Mouse (Mus musculus) embryonic facial prominence, embryonic 14.5 days (tissue): ENCODE results near the gene Gm20924. TPM values are rescaled to one million over a fixed set of nuclear protein-coding genes. Genes with fewer than 3 reads are reported as not detected.
"Not testable (repeated sequence)": the region's sequence is repeated elsewhere in the genome, so short reads cannot be mapped to it uniquely, and the experiment has no call there.

ENCODE experiments used
- ATAC-seq: fragments of 200-750 bp; cut with Nextera tagmentation; 2 replicates; pipeline ENCODE4 v1.8.0; 2017; ENCODE audit warnings: low read depth, moderate number of reproducible peaks, moderate TSS enrichment
- DNase-seq: peaks from one replicate; pipeline ENCODE4 v3.0.0-alpha.2; 2015; ENCODE audit warnings: low spot score
- H3K27ac ChIP-seq: fragments of 300-500 bp; sonication (generic); replicated peaks from 2 replicates; pipeline ENCODE4 v1.5.1; 2014; ENCODE audit warnings: low read depth, mild to moderate bottlenecking, low read length, moderate library complexity
- H3K27me3 ChIP-seq: fragments of 300-500 bp; sonication (generic); replicated peaks from 2 replicates; pipeline ENCODE4 v1.6.1; 2014; ENCODE audit warnings: low read length; ENCODE audit not compliant: control insufficient read depth, insufficient read depth
- H3K36me3 ChIP-seq: fragments of 300-500 bp; sonication (generic); 2 replicates; pipeline ENCODE4 v1.6.1; 2014; ENCODE audit warnings: low read length, mixed read lengths; ENCODE audit not compliant: control insufficient read depth, insufficient read depth
- H3K4me1 ChIP-seq: fragments of 300-500 bp; sonication (generic); 2 replicates; pipeline ENCODE4 v1.6.1; 2014; ENCODE audit warnings: antibody characterized with exemption, low read length; ENCODE audit not compliant: control insufficient read depth, insufficient read depth
- H3K4me2 ChIP-seq: fragments of 300-500 bp; sonication (generic); 2 replicates; pipeline ENCODE4 v1.6.1; 2014; ENCODE audit warnings: low read depth, mild to moderate bottlenecking, low read length, moderate library complexity, mixed read lengths
- H3K4me3 ChIP-seq: fragments of 300-500 bp; sonication (generic); 2 replicates; pipeline ENCODE4 v1.5.1; 2014; ENCODE audit warnings: low read depth, mild to moderate bottlenecking, low read length
- H3K9ac ChIP-seq: fragments of 300-500 bp; sonication (generic); 2 replicates; pipeline ENCODE4 v1.6.1; 2014; ENCODE audit warnings: low read depth, mild to moderate bottlenecking, low read length, moderate library complexity, mixed read lengths
- H3K9me3 ChIP-seq: fragments of 300-500 bp; sonication (generic); 2 replicates; pipeline ENCODE4 v1.6.1; 2016; ENCODE audit warnings: low read length; ENCODE audit not compliant: control insufficient read depth
- WGBS: fragments of 180-500 bp; shearing (Covaris S2); extraction: QIAGEN DNeasy Blood & Tissue Kit; methylation state at CpG from one replicate; pipeline ENCODE4 v1.1.7; 2014; 5-methylcytosine and 5-hydroxymethylcytosine counted together
- polyA plus RNA-seq: library from polyadenylated mRNA; unstranded; fragments of >200 nt; fragmentation: Nextera tagmentation; extraction: Ambion mirVana; gene quantifications from 2 replicates; pipeline ENCODE4 v1.2.1, GENCODE M21; 2014

Gene Gm20924
- not detected in 2 replicates for polyA plus RNA-seq

DNA sequence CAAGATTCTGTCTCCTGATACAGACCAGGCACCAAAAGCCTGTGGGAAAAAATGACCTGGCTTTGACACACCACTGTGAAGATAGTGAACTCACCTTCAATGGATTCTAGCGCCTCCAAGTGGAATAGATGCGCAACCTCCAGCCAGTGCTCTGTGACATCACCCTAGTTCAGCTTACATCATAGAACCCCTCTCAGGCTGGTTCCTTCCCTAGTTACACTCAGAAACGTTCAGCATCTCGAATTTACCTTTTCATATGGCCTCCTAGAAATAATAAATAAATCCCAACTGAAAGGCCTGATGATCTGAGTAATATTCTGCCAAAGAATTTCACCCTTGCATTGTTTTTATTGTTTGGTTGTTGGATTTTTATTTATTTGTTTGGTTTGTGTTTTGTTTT lies at the start of gene Gm20924:
Gene Gm20924 (minus strand): TSS at position 101 of the 400 bp plus-strand sequence.
- not testable (repeated sequence) for H3K36me3 ChIP-seq, ATAC-seq, H3K4me1 ChIP-seq, H3K4me2 ChIP-seq, H3K9me3 ChIP-seq, H3K27me3 ChIP-seq, H3K4me3 ChIP-seq, H3K9ac ChIP-seq, H3K27ac ChIP-seq, DNase-seq
- no CpG with 5 or more reads among the region's 4 CpGs for WGBS

Other genes starting within 250 kb of the Gm20924 start
- not detected in 2 replicates for gene Gm20736, start 170.2 kb upstream of the Gm20924 start, polyA plus RNA-seq